Mouse (Mus musculus): ENCODE data around the gene Rab3gap2.

- TF ChIP-seq CTCF (IDR thresholded peaks at IDR 0.05; ENCODE audit: borderline replicate concordance, insufficient read depth, low read depth, low read length) (no peak), POLR2A (IDR thresholded peaks at IDR 0.05; ENCODE audit: borderline replicate concordance, insufficient read depth, low read length) (no peak)
These were observed 1.9 kb upstream of the Rab3gap2 start for GRCm38 (mm10) chr1:185201994-185202393.
